Mouse (Mus musculus): ENCODE measurements around the gene Palld. TPM values are rescaled to one million over a fixed set of nuclear protein-coding genes. Genes with fewer than 3 reads are reported as not detected.

The Palld gene
- polyA plus RNA-seq, 1 experiment from 2014 or later: 17.3 TPM

- Histone ChIP-seq H3K9me3 (ENCODE audit: control insufficient read depth, low read length) (no peaks in the 10 kb centered on the region), H3K27ac (no peak overlapping the region), H3K4me1 (replicated peaks; ENCODE audit: control insufficient read depth, insufficient read depth, low read length) (no peaks in the 10 kb centered on the region), H3K27me3 (ENCODE audit: control insufficient read depth, insufficient read depth, low read length) (no peaks in the 10 kb centered on the region), H3K4me3 (replicated peaks; ENCODE audit: low read length) (no peak overlapping the region), H3K36me3 (replicated peaks; ENCODE audit: control insufficient read depth, insufficient read depth) (no peaks in the 10 kb centered on the region), H3K4me2 (replicated peaks) (no peak overlapping the region), H3K9ac (no peak overlapping the region)
- no peak for ATAC-seq (ENCODE audit: low FRiP score)
- DNase-seq (ENCODE audit: low spot score): no peak
- WGBS: 80% methylated on average over 3 of the region's 3 CpGs
Measured at GRCm38 (mm10) chr8:61789946-61790345, 112.5 kb downstream of the Palld start.

DNA sequence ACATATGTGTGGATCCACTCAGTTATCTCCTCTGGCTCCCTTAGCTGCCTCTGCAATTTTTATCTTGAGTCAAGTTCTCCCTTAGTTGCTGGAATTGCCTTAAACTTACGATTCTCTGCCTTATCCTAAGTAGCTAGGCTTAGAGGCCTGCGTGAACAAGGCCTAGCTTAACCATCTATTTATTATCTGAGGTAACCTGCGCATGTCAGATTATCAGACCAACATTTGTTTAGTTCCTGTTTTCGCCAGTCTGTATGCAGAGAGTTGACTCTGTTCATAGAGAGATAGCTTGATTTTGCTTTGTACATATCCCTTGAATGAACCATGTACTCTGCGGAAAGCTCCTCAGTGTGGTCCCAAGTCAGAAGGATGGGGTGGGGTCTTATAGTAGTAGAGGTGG, 113.2 kb downstream of the Palld start:
- no peak for ATAC-seq (ENCODE audit: low FRiP score)
- no peak overlapping the region for H3K27ac ChIP-seq
- no peaks in the 10 kb centered on the region for H3K27me3 ChIP-seq (ENCODE audit: control insufficient read depth, insufficient read depth, low read length)
- no peaks in the 10 kb centered on the region for H3K4me1 ChIP-seq (replicated peaks; ENCODE audit: control insufficient read depth, insufficient read depth, low read length)
- no peak overlapping the region for H3K4me3 ChIP-seq (replicated peaks; ENCODE audit: low read length)
- H3K9me3 ChIP-seq (ENCODE audit: control insufficient read depth, low read length): no peaks in the 10 kb centered on the region
- 96% methylated on average over 5 of the region's 5 CpGs for WGBS
- no peaks in the 10 kb centered on the region for H3K36me3 ChIP-seq (replicated peaks; ENCODE audit: control insufficient read depth, insufficient read depth)
- H3K9ac ChIP-seq: no peak overlapping the region
- no peak for DNase-seq (ENCODE audit: low spot score)
- H3K4me2 ChIP-seq (replicated peaks): no peak overlapping the region

DNA sequence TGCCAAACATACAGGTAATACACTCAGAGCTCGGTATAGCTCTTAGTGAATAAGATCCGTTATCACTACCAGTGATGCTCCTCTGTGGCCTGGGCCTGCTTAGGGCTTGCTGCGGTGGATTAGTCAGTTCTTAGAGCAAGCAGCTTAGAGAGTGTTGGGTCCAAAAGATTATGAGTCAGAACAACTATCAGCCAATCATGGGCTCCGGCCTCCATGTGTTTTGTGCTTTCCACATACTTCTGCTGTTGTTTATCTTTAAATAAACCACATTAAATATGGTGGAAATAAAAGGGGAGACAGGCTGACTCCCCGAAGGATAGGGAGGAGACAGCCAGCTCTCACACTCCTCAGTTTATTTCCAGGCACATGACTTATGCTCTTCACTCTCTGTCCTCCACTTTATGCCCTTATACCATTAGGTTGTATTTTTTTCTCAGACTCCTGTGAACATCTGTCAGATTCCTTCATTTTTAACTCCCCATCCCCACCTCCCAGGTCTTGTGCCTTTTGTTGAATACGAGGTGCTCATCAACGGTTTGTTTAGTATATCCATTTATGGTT, 119.5 kb downstream of the Palld start:
- no peaks in the 10 kb centered on the region for H3K9me3 ChIP-seq (ENCODE audit: control insufficient read depth, low read length)

DNA sequence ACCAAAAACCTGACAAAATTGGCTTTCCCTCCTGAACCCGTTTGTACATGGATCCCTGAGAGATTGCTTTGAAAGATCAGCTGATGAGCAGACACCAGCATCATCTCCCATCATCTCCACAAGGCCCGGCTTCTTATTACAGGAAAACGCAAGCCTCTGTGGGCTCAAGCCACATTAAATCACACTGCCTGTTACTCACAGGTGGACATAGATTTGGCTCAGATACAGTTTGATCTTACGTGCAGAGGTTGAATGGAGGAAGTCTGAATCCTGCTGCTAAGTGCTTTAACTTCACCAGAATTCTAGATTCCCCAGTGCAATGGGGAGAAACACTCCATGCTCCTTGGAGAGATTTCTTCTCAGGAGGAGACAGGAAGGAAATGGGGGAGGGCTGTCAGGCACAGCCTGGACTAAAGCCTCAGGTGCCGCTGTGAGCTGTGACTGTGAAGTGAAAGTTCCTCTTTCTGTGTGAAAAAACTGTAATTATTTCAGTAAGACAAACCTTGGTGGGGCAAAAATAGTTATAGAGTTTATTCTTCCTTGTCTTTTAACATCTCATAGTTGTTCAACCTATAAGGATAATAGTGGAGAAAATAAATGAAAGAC, 121.7 kb downstream of the Palld start:
- ATAC-seq (ENCODE audit: low FRiP score) (no peak), DNase-seq (ENCODE audit: low spot score) (no peak)
- no peak overlapping the region for H3K27ac ChIP-seq
- no peak overlapping the region for H3K4me3 ChIP-seq (replicated peaks; ENCODE audit: low read length)
- no peak overlapping the region for H3K4me2 ChIP-seq (replicated peaks)
- no peaks in the 10 kb centered on the region for H3K9me3 ChIP-seq (ENCODE audit: control insufficient read depth, low read length)
- no peaks in the 10 kb centered on the region for H3K27me3 ChIP-seq (ENCODE audit: control insufficient read depth, insufficient read depth, low read length)
- H3K4me1 ChIP-seq (replicated peaks; ENCODE audit: control insufficient read depth, insufficient read depth, low read length): no peaks in the 10 kb centered on the region
- H3K36me3 ChIP-seq (replicated peaks; ENCODE audit: control insufficient read depth, insufficient read depth): no peaks in the 10 kb centered on the region
- WGBS: 77% methylated on average over 5 of the region's 5 CpGs
- H3K9ac ChIP-seq: no peak overlapping the region

More for the DNA sequence above, 119.5 kb downstream of the Palld start:
- H3K4me3 ChIP-seq (replicated peaks; ENCODE audit: low read length): no peak overlapping the region
- ATAC-seq (ENCODE audit: low FRiP score): no peak
- H3K9ac ChIP-seq: no peak overlapping the region
- no peak overlapping the region for H3K27ac ChIP-seq
- no peak for DNase-seq (ENCODE audit: low spot score)
- H3K36me3 ChIP-seq (replicated peaks; ENCODE audit: control insufficient read depth, insufficient read depth): no peaks in the 10 kb centered on the region
- WGBS: 89% methylated on average over 7 of the region's 7 CpGs
- H3K4me1 ChIP-seq (replicated peaks; ENCODE audit: control insufficient read depth, insufficient read depth, low read length): no peaks in the 10 kb centered on the region
- H3K27me3 ChIP-seq (ENCODE audit: control insufficient read depth, insufficient read depth, low read length): no peaks in the 10 kb centered on the region
- no peak overlapping the region for H3K4me2 ChIP-seq (replicated peaks)

DNA sequence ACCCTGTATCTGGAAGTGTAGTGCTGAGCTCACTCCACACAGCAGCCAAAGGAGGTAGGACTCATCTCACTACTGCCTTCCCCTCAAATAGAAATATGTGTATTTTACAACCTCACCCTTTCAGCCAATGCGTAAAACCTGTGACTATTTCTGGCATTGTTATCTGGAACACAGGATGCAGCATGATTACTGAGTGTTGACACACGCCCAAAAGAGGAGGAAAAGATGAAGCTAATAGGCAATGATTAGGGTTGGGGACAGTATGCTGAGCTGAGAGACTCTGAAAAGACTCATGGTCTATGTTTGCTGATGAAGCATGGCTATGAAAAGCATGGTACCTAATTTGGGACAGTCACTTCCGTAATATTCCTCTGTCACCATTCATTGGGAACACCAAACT, 124.3 kb downstream of the Palld start:
- Histone ChIP-seq H3K9me3 (ENCODE audit: control insufficient read depth, low read length) (no peaks in the 10 kb centered on the region), H3K4me2 (replicated peaks) (no peak overlapping the region), H3K4me3 (replicated peaks; ENCODE audit: low read length) (no peak overlapping the region), H3K27ac (no peak overlapping the region), H3K9ac (no peak overlapping the region), H3K4me1 (replicated peaks; ENCODE audit: control insufficient read depth, insufficient read depth, low read length) (no peaks in the 10 kb centered on the region), H3K27me3 (ENCODE audit: control insufficient read depth, insufficient read depth, low read length) (no peaks in the 10 kb centered on the region), H3K36me3 (replicated peaks; ENCODE audit: control insufficient read depth, insufficient read depth) (no peaks in the 10 kb centered on the region)
- 89% methylated on average over 3 of the region's 3 CpGs for WGBS
- ATAC-seq (ENCODE audit: low FRiP score) (no peak), DNase-seq (ENCODE audit: low spot score) (no peak)

- no peak for DNase-seq (ENCODE audit: low spot score)
- 50% methylated on average over 9 of the region's 9 CpGs for WGBS
- H3K9me3 ChIP-seq (ENCODE audit: control insufficient read depth, low read length): no peaks in the 10 kb centered on the region
- no peaks in the 10 kb centered on the region for H3K27me3 ChIP-seq (ENCODE audit: control insufficient read depth, insufficient read depth, low read length)
- no peak overlapping the region for H3K27ac ChIP-seq
- no peak overlapping the region for H3K4me2 ChIP-seq (replicated peaks)
- no peak overlapping the region for H3K4me3 ChIP-seq (replicated peaks; ENCODE audit: low read length)
- H3K9ac ChIP-seq: no peak overlapping the region
- no peaks in the 10 kb centered on the region for H3K4me1 ChIP-seq (replicated peaks; ENCODE audit: control insufficient read depth, insufficient read depth, low read length)
- no peaks in the 10 kb centered on the region for H3K36me3 ChIP-seq (replicated peaks; ENCODE audit: control insufficient read depth, insufficient read depth)
- ATAC-seq (ENCODE audit: low FRiP score): no peak
Measured at GRCm38 (mm10) chr8:61776560-61776959, 125.9 kb downstream of the Palld start.

GRCm38 (mm10) chr8:61775936-61776335, 126.6 kb downstream of the Palld start:
- Histone ChIP-seq H3K4me2 (replicated peaks) (no peak overlapping the region), H3K4me3 (replicated peaks; ENCODE audit: low read length) (no peak overlapping the region), H3K27me3 (ENCODE audit: control insufficient read depth, insufficient read depth, low read length) (no peaks in the 10 kb centered on the region), H3K27ac (no peak overlapping the region), H3K4me1 (replicated peaks; ENCODE audit: control insufficient read depth, insufficient read depth, low read length) (no peaks in the 10 kb centered on the region), H3K9ac (no peak overlapping the region), H3K36me3 (replicated peaks; ENCODE audit: control insufficient read depth, insufficient read depth) (no peaks in the 10 kb centered on the region), H3K9me3 (ENCODE audit: control insufficient read depth, low read length) (no peaks in the 10 kb centered on the region)
- WGBS: 66% methylated on average over 6 of the region's 6 CpGs
- DNase-seq (ENCODE audit: low spot score) (no peak), ATAC-seq (ENCODE audit: low FRiP score) (no peak)

DNA sequence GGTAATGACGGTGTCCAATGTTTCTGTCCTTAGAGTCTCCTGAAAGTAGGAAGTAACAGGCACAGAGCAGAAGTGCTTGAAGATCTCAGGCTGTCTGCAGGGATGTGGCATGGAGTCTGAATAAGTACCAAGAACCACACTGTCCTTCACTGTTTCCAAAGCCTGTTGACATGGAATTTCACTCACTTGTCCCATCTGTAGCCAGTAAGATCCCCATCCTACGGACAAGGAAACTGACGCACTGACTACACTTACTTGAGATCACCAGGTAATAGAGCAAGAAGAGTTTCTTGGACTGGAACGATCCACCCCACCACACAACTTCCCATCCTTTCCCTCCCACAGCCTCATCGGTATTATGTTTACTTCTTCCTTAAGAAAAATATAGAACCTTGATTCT, 128.3 kb downstream of the Palld start:
- no peaks in the 10 kb centered on the region for H3K4me1 ChIP-seq (replicated peaks; ENCODE audit: control insufficient read depth, insufficient read depth, low read length)
- no peak overlapping the region for H3K9ac ChIP-seq
- no peaks in the 10 kb centered on the region for H3K36me3 ChIP-seq (replicated peaks; ENCODE audit: control insufficient read depth, insufficient read depth)
- WGBS: 92% methylated on average over 5 of the region's 5 CpGs
- no peaks in the 10 kb centered on the region for H3K27me3 ChIP-seq (ENCODE audit: control insufficient read depth, insufficient read depth, low read length)
- no peak for DNase-seq (ENCODE audit: low spot score)
- no peaks in the 10 kb centered on the region for H3K9me3 ChIP-seq (ENCODE audit: control insufficient read depth, low read length)
- no peak overlapping the region for H3K4me3 ChIP-seq (replicated peaks; ENCODE audit: low read length)
- no peak overlapping the region for H3K27ac ChIP-seq
- ATAC-seq (ENCODE audit: low FRiP score): no peak
- no peak overlapping the region for H3K4me2 ChIP-seq (replicated peaks)

GRCm38 (mm10) chr8:61773595-61774088, 128.8 kb downstream of the Palld start:
- ATAC-seq (ENCODE audit: low FRiP score): no peak
- H3K9ac ChIP-seq: no peak overlapping the region
- H3K4me1 ChIP-seq (replicated peaks; ENCODE audit: control insufficient read depth, insufficient read depth, low read length): no peaks in the 10 kb centered on the region
- no peaks in the 10 kb centered on the region for H3K9me3 ChIP-seq (ENCODE audit: control insufficient read depth, low read length)
- no peak overlapping the region for H3K4me2 ChIP-seq (replicated peaks)
- no peaks in the 10 kb centered on the region for H3K36me3 ChIP-seq (replicated peaks; ENCODE audit: control insufficient read depth, insufficient read depth)
- 75% methylated on average over 4 of the region's 4 CpGs for WGBS
- no peaks in the 10 kb centered on the region for H3K27me3 ChIP-seq (ENCODE audit: control insufficient read depth, insufficient read depth, low read length)
- H3K27ac ChIP-seq: no peak overlapping the region
- no peak overlapping the region for H3K4me3 ChIP-seq (replicated peaks; ENCODE audit: low read length)
- no peak for DNase-seq (ENCODE audit: low spot score)

- H3K4me1 ChIP-seq (replicated peaks; ENCODE audit: control insufficient read depth, insufficient read depth, low read length): no peaks in the 10 kb centered on the region
- no peak overlapping the region for H3K4me2 ChIP-seq (replicated peaks)
- no peak overlapping the region for H3K4me3 ChIP-seq (replicated peaks; ENCODE audit: low read length)
- 80% methylated on average over 3 of the region's 3 CpGs for WGBS
- no peak overlapping the region for H3K27ac ChIP-seq
- H3K36me3 ChIP-seq (replicated peaks; ENCODE audit: control insufficient read depth, insufficient read depth): no peaks in the 10 kb centered on the region
- no peaks in the 10 kb centered on the region for H3K9me3 ChIP-seq (ENCODE audit: control insufficient read depth, low read length)
- H3K9ac ChIP-seq: no peak overlapping the region
- DNase-seq (ENCODE audit: low spot score) (no peak), ATAC-seq (ENCODE audit: low FRiP score) (no peak)
- H3K27me3 ChIP-seq (ENCODE audit: control insufficient read depth, insufficient read depth, low read length): no peaks in the 10 kb centered on the region
Measured at GRCm38 (mm10) chr8:61771328-61771727, 131.2 kb downstream of the Palld start.
